In the genomic region with DNA sequence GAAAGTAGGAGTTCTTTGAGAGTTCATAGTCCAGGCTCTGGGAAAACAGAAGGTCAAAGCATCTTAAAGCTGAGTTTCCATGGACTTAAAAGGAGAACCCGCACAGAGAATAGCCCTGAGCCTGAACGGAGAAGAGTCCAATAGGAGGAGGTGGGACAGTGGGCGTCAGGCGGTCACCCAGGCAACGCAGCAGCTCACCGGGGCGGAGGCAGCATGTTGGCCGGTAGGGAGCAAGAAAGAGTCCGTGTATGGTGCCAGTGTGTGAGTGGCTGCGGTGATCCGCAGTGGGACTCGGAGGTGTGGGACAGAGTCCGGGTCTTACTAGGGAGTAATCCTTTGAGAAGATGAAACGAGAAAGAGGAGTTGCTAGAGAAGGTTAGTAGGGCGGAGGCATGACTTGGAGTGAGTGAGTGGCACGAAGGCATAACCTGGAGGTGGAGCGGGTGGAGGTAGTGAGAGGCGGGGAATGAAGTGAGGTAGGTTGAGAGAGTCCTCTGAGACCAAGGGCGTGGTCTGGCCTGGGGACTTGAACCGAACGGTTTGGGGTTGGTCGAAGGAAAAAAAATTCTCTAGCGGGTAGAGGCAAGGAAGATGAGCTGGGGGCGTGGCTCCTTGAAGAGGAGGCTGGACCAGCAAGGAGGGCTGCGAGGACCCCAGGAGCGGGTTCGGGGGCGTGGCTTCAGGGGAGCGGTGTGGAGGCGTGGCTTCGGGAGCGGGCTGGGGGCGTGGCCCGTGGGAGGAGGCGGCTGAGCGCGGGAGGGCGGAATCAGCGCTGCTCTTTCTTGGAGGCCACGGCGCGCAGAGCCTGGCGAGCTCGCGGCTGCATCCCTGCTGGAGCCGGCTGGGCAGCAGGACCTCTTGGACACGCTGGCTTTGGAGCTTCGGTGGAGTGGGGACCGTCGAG, we compare ENCODE assay signal across 7 mouse cellular contexts. TPM values are rescaled to one million over a fixed set of nuclear protein-coding genes. Genes with fewer than 3 reads are reported as not detected.
DNase-seq lines count a peak whose midpoint lies in the region; ATAC-seq and TF ChIP-seq lines count a peak whose summit lies in the region.

Gene Spata13 (plus strand): TSS at position 41 of the 904 bp plus-strand sequence.

- under 1% methylated on average over 50 of the region's 50 CpGs for WGBS in embryonic facial prominence, embryonic 10.5 days
- 1% methylated on average over 43 of the region's 50 CpGs for WGBS in intestine, postnatal 0 days
- under 1% methylated on average over 50 of the region's 50 CpGs for WGBS in limb, embryonic 10.5 days
- under 1% methylated on average over 50 of the region's 50 CpGs for WGBS in midbrain, embryonic 13.5 days

- H3K4me3 ChIP-seq in embryonic facial prominence, embryonic 10.5 days, result peak within 1 kb of the TSS; percentile 82
- H3K4me3 ChIP-seq in intestine, postnatal 0 days (ENCODE audit: low read depth, low read length), result peak within 1 kb of the TSS; percentile 68
- peak within 1 kb of the TSS; percentile 81 for H3K4me3 ChIP-seq in limb, embryonic 10.5 days
- H3K4me3 ChIP-seq in midbrain, embryonic 13.5 days (replicated peaks), result peak within 1 kb of the TSS; percentile 76

- H3K36me3 ChIP-seq in embryonic facial prominence, embryonic 10.5 days (replicated peaks), result peaks cover 17% of the 10 kb centered on the region
- H3K36me3 ChIP-seq in intestine, postnatal 0 days (ENCODE audit: control insufficient read depth, insufficient read depth), result no peaks in the 10 kb centered on the region
- H3K36me3 ChIP-seq in limb, embryonic 10.5 days, result no peaks in the 10 kb centered on the region
- no peaks in the 10 kb centered on the region for H3K36me3 ChIP-seq in midbrain, embryonic 13.5 days

- peak; percentile 75 for ATAC-seq in granulocyte monocyte progenitor cell, adult 5-6 weeks (replicated peaks; ENCODE audit: poor library complexity, severe bottlenecking)
- ATAC-seq in intestine, postnatal 0 days, result peak; percentile 91
- peak; percentile 85 for ATAC-seq in midbrain, embryonic 13.5 days

- peak within 1 kb of the TSS; percentile 95 for H3K4me2 ChIP-seq in intestine, postnatal 0 days (replicated peaks; ENCODE audit: low read depth)
- peak within 1 kb of the TSS; percentile 90 for H3K4me2 ChIP-seq in midbrain, embryonic 13.5 days (replicated peaks)

- H3K27me3 ChIP-seq in embryonic facial prominence, embryonic 10.5 days (replicated peaks; ENCODE audit: low read depth, poor library complexity, severe bottlenecking), result peaks cover 22% of the 10 kb centered on the region; the same call in 1 of the 2 replicates
- H3K27me3 ChIP-seq in intestine, postnatal 0 days (replicated peaks; ENCODE audit: control insufficient read depth, insufficient read depth, low read length), result no peaks in the 10 kb centered on the region
- peaks cover 20% of the 10 kb centered on the region; the same call in 1 of the 2 replicates for H3K27me3 ChIP-seq in limb, embryonic 10.5 days (ENCODE audit: low read depth, poor library complexity, severe bottlenecking)
- no peaks in the 10 kb centered on the region for H3K27me3 ChIP-seq in midbrain, embryonic 13.5 days

- H3K9ac ChIP-seq in intestine, postnatal 0 days (ENCODE audit: low read depth, low read length), result peak within 1 kb of the TSS; percentile 62
- peak within 1 kb of the TSS; percentile 82 for H3K9ac ChIP-seq in midbrain, embryonic 13.5 days (replicated peaks)

- TF ChIP-seq CTCF in intestine, postnatal 0 days (IDR thresholded peaks at IDR 0.05; ENCODE audit: low read depth), result 0 out of 2 replicates have a peak, but pooled peaks have one; percentile 16

- peaks cover 55% of the 10 kb centered on the region for H3K4me1 ChIP-seq in embryonic facial prominence, embryonic 10.5 days
- H3K4me1 ChIP-seq in intestine, postnatal 0 days (replicated peaks; ENCODE audit: control insufficient read depth, insufficient read depth, low read length), result peaks cover 14% of the 10 kb centered on the region
- peaks cover 46% of the 10 kb centered on the region for H3K4me1 ChIP-seq in limb, embryonic 10.5 days
- H3K4me1 ChIP-seq in midbrain, embryonic 13.5 days (replicated peaks), result peaks cover 46% of the 10 kb centered on the region

- H3K27ac ChIP-seq in embryonic facial prominence, embryonic 10.5 days (replicated peaks), result peak within 1 kb of the TSS; percentile 90
- peak within 1 kb of the TSS; percentile 73; the same call in 1 of the 2 replicates for H3K27ac ChIP-seq in intestine, postnatal 0 days (ENCODE audit: low read depth, low read length)
- peak within 1 kb of the TSS; percentile 86 for H3K27ac ChIP-seq in limb, embryonic 10.5 days
- H3K27ac ChIP-seq in midbrain, embryonic 13.5 days, result peak within 1 kb of the TSS; percentile 79

- peak; percentile 96 for DNase-seq in adrenal gland, postnatal 25 days
- DNase-seq in embryonic facial prominence, embryonic 10.5 days (ENCODE audit: low spot score), result peak; percentile 98
- DNase-seq in limb, embryonic 10.5 days (ENCODE audit: low spot score), result peak; percentile 97
- DNase-seq in spleen, adult 12 weeks (ENCODE audit: low spot score), result peak; percentile 94

- H3K9me3 ChIP-seq in embryonic facial prominence, embryonic 10.5 days, result no peaks in the 10 kb centered on the region
- H3K9me3 ChIP-seq in intestine, postnatal 0 days (ENCODE audit: control insufficient read depth), result no peaks in the 10 kb centered on the region
- no peaks in the 10 kb centered on the region for H3K9me3 ChIP-seq in limb, embryonic 10.5 days (replicated peaks)
- no peaks in the 10 kb centered on the region for H3K9me3 ChIP-seq in midbrain, embryonic 13.5 days

RNA-seq across cellular contexts. Expression of gene Spata13, which starts in this region (rescaled TPM):
- total RNA-seq in adrenal gland, postnatal 25 days (2021), result 181 and 215 TPM in 2 replicates
- polyA plus RNA-seq in embryonic facial prominence, embryonic 10.5 days (2016; fragmentation: Nextera tagmentation; extraction: Ambion mirVana), result 28.2 and 39.6 TPM in 2 replicates
- 21.4 and 24.0 TPM in 2 replicates for total RNA-seq in granulocyte monocyte progenitor cell, adult 5-6 weeks (2014; fragmentation: Nextera tagmentation)
- total RNA-seq in granulocyte monocyte progenitor cell, adult 5-6 weeks (2017), result 37.4 and 39.3 TPM in 2 replicates
- polyA plus RNA-seq in intestine, postnatal 0 days (2015; fragmentation: Nextera tagmentation; extraction: Ambion mirVana), result 10.2 and 11.1 TPM in 2 replicates
- polyA plus RNA-seq in limb, embryonic 10.5 days (2016; fragmentation: Nextera tagmentation; extraction: Ambion mirVana), result 12.5 and 14.0 TPM in 2 replicates
- 41.3 and 47.4 TPM in 2 replicates for polyA plus RNA-seq in midbrain, embryonic 13.5 days (2015; fragmentation: Nextera tagmentation; extraction: Ambion mirVana)

Comparison
In these comparisons a context has a peak if more than half of its experiments do, and no peak if none do; other contexts are left out.
1. Peak in every context shown above with its lines: DNase-seq, ATAC-seq, H3K4me3 ChIP-seq and H3K27ac ChIP-seq.